Mouse (Mus musculus) heart, adult 2 months (tissue): ENCODE results near the gene Serpinb6c. TPM values are rescaled to one million over a fixed set of nuclear protein-coding genes. Genes with fewer than 3 reads are reported as not detected.
"Not testable (repeated sequence)": the region's sequence is repeated elsewhere in the genome, so short reads cannot be mapped to it uniquely, and the experiment has no call there.

Experiments
- DNase-seq, 2 experiments: peaks; one replicate each; pipeline ENCODE4 v3.0.0; 2021
- H3K27ac ChIP-seq: fragments of 200-600 bp; 2 replicates; pipeline ENCODE4 v1.8.1; 2022
- H3K27me3 ChIP-seq: fragments of 200-500 bp; 2 replicates; pipeline ENCODE4 v1.6.1; 2012; ENCODE audit warnings: mild to moderate bottlenecking, low read length, inconsistent platforms, mixed read lengths; ENCODE audit not compliant: control insufficient read depth, insufficient read depth
- H3K36me3 ChIP-seq: fragments of 200-500 bp; 2 replicates; pipeline ENCODE4 v1.6.1; 2012; ENCODE audit warnings: low read length, inconsistent platforms; ENCODE audit not compliant: control insufficient read depth, insufficient read depth
- H3K4me1 ChIP-seq: fragments of 200-500 bp; 2 replicates; pipeline ENCODE4 v1.6.1; 2011; ENCODE audit warnings: low read length; ENCODE audit not compliant: control insufficient read depth, insufficient read depth
- H3K4me3 ChIP-seq: fragments of 200-600 bp; 2 replicates; pipeline ENCODE4 v1.8.1; 2022
- H3K79me2 ChIP-seq: fragments of 200-500 bp; replicated peaks from 2 replicates; pipeline ENCODE4 v1.6.1; 2012; ENCODE audit warnings: mild to moderate bottlenecking, inconsistent platforms, low read length, moderate library complexity, mixed read lengths; ENCODE audit not compliant: control insufficient read depth, insufficient read depth
- H3K9ac ChIP-seq: fragments of 200-500 bp; 2 replicates; pipeline ENCODE4 v1.6.1; 2012; ENCODE audit warnings: low read depth, mild to moderate bottlenecking, control low read depth, inconsistent platforms, low read length, mixed read lengths
- CTCF ChIP-seq: fragments of 200-600 bp; IDR thresholded peaks from 2 replicates; pipeline ENCODE4 v1.8.1; 2022; ENCODE audit warnings: antibody characterized with exemption, mild to moderate bottlenecking, moderate library complexity
- EP300 ChIP-seq: fragments of 200-500 bp; IDR thresholded peaks from 2 replicates; pipeline ENCODE4 v1.6.1; 2011; ENCODE audit warnings: low read depth, low read length, control low read depth; ENCODE audit not compliant: insufficient read depth
- POLR2A ChIP-seq: fragments of 200-500 bp; IDR thresholded peaks from 2 replicates; pipeline ENCODE4 v1.6.1; 2011; ENCODE audit warnings: mild to moderate bottlenecking, low read depth, low read length, control low read depth; ENCODE audit not compliant: insufficient read depth
- WGBS: fragments of 180-500 bp; shearing (Covaris S2); methylation state at CpG from one replicate; pipeline ENCODE4 v1.1.7; 2018; 5-methylcytosine and 5-hydroxymethylcytosine counted together
- intact Hi-C: fragments of 180-260 bp; cut with DNase I; formaldehyde crosslinking; loops from one replicate; pipeline ENCODE4 v1.15.1; 2025
- long read RNA-seq: library from polyadenylated mRNA; stranded (forward); transcript quantifications from one replicate; pipeline ENCODE4 v2.0.0, GENCODE M21; 2021
- polyA plus RNA-seq: library from polyadenylated mRNA; depleted of rRNA; stranded (reverse); fragments of >200 nt; gene quantifications from 2 replicates; pipeline ENCODE4 v1.2.3, GENCODE M21; 2012; rRNA removed
- total RNA-seq, 2 experiments: library from RNA; stranded (reverse); gene quantifications; 2 replicates each; pipeline ENCODE4 v1.2.3; 2021

The Serpinb6c gene
- not detected for total RNA-seq
- polyA plus RNA-seq: not detected in 2 replicates
- long read RNA-seq: 0 reads

DNA sequence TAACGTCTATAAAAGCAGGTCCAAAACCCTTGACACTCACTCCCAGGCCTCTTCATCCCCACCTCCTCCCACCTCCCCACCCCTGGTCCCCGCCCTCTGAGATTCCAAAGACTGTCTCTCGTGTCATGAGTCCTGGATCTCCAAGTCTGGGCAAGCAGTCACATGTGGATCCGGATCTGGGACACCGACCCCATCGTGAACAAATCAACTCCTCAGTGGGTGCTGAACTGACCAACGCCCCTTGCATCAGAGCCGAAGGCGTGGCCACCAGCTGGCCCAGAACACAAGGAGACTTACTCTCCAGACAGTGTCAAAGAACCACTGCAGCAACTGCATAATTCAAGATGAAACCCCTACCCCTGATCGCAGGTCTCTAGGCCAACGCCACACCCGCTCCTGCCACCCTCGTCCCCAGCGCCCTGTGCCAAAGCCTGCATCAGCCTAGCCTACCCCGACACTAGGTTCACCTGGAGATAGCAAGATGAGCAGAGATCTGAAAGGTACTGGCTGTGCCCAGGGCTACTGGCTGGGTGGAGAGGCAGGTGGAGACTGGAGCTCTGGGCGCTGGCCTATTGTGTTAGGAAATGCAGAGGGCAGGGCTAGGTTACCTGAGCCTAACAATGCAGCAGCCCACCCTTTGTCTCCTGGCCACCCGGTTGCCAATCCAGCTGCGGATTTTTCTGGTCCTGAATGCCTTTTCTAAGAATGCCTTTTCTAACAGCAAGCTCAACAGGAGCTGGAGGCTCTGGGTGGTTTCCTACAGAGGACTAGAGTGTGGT is at the start of gene Serpinb6c:
TSS of gene Serpinb6c (minus strand) at position 533 of the 779 bp plus-strand sequence.
- TF ChIP-seq CTCF (no peak), POLR2A (no peak), EP300 (no peak)
- no peak within 1 kb of the TSS for H3K4me3 ChIP-seq
- no peaks in the 10 kb centered on the region for H3K27me3 ChIP-seq
- H3K79me2 ChIP-seq: no peaks in the 10 kb centered on the region
- DNase-seq: no peak
- H3K36me3 ChIP-seq: no peaks in the 10 kb centered on the region
- WGBS: 81% methylated on average over 18 of the region's 18 CpGs
- intact Hi-C loops: no loop called here
- H3K9ac ChIP-seq: no peak within 1 kb of the TSS
- no peaks in the 10 kb centered on the region for H3K4me1 ChIP-seq
- no peak within 1 kb of the TSS for H3K27ac ChIP-seq

DNA sequence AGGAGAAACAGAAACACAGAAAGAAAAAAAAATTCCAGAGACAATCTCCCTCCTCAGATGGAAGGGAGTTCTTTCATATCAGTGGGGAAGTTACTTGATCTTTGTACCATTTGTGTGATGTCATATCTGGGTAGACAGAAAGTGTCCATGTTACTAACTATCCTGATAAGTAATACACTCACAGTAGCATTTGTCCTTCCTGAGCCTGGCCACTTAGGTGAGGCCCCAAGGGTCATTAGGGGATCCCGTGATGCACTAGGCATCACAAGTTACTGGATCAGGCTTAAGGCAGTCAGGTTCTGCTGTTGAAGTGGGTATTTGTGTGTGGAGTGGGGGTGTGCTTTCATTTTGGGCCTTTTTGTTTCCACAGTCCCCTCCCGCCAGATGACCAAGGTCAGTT is 47.4 kb upstream of the Serpinb6c start:
- intact Hi-C loops: no loop called here
- Histone ChIP-seq H3K27ac (no peak overlapping the region), H3K4me3 (no peak overlapping the region), H3K27me3 (no peaks in the 10 kb centered on the region), H3K9ac (no peak overlapping the region), H3K79me2 (no peaks in the 10 kb centered on the region), H3K36me3 (no peaks in the 10 kb centered on the region), H3K4me1 (peaks cover 2% of the 10 kb centered on the region)
- 88% methylated on average over 2 of the region's 2 CpGs for WGBS
- no peak for DNase-seq
- TF ChIP-seq POLR2A (no peak), CTCF (no peak), EP300 (no peak)

DNA sequence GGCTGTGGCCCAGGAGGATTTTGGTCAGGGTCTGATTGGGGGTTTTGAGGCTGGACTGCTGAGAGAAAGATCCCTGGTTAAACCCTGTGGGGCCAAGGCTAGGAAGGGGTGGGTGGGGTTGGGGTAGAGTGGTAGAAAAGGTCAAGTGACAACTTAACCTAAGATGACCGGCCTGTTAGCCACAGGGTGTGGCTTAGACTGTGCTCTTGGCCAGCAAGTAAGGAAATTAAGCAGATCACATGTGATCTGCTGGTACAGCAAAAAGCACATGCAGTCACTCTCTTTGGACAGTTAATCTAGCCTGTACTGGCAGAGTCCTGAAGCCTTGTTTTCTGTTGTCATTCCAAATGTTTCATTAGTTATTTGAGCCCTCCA is 46.6 kb upstream of the Serpinb6c start:
- H3K4me1 ChIP-seq: peaks cover 2% of the 10 kb centered on the region
- TF ChIP-seq EP300 (no peak), CTCF (no peak), POLR2A (no peak)
- no peaks in the 10 kb centered on the region for H3K36me3 ChIP-seq
- no peak overlapping the region for H3K4me3 ChIP-seq
- intact Hi-C loops: no loop called here
- H3K9ac ChIP-seq: no peak overlapping the region
- no peaks in the 10 kb centered on the region for H3K79me2 ChIP-seq
- 44% methylated on average over 1 of the region's 1 CpGs for WGBS
- no peaks in the 10 kb centered on the region for H3K27me3 ChIP-seq
- no peak overlapping the region for H3K27ac ChIP-seq
- peak in 1 of 2 experiments; percentile 26 for DNase-seq

GRCm38 (mm10) chr13:33951308-33952074 is 46.0 kb upstream of the Serpinb6c start:
- H3K27me3 ChIP-seq: no peaks in the 10 kb centered on the region
- peaks cover 2% of the 10 kb centered on the region for H3K4me1 ChIP-seq
- H3K79me2 ChIP-seq: no peaks in the 10 kb centered on the region
- H3K27ac ChIP-seq: no peak overlapping the region
- DNase-seq: no peak
- no peak overlapping the region for H3K9ac ChIP-seq
- no peak overlapping the region for H3K4me3 ChIP-seq
- H3K36me3 ChIP-seq: no peaks in the 10 kb centered on the region
- WGBS: 86% methylated on average over 4 of the region's 4 CpGs
- intact Hi-C loops: no loop called here
- TF ChIP-seq CTCF (no peak), POLR2A (no peak), EP300 (no peak)

- H3K27me3 ChIP-seq: no peaks in the 10 kb centered on the region
- DNase-seq: no peak
- TF ChIP-seq CTCF (peak; percentile 72), POLR2A (no peak)
- H3K9ac ChIP-seq: no peak overlapping the region
- no peaks in the 10 kb centered on the region for H3K79me2 ChIP-seq
- intact Hi-C loops: no loop called here
- no peak overlapping the region for H3K4me3 ChIP-seq
- 47% methylated on average over 4 of the region's 4 CpGs for WGBS
- no peaks in the 10 kb centered on the region for H3K4me1 ChIP-seq
- H3K27ac ChIP-seq: no peak overlapping the region
- no peaks in the 10 kb centered on the region for H3K36me3 ChIP-seq
Measured at GRCm38 (mm10) chr13:33942212-33942779, 36.8 kb upstream of the Serpinb6c start.

GRCm38 (mm10) chr13:33941288-33941808 is 35.8 kb upstream of the Serpinb6c start:
- Histone ChIP-seq H3K4me1 (peaks cover under 1% of the 10 kb centered on the region), H3K36me3 (no peaks in the 10 kb centered on the region), H3K27ac (no peak overlapping the region), H3K4me3 (no peak overlapping the region), H3K27me3 (no peaks in the 10 kb centered on the region), H3K79me2 (no peaks in the 10 kb centered on the region), H3K9ac (no peak overlapping the region)
- WGBS: 83% methylated on average over 5 of the region's 5 CpGs
- DNase-seq: no peak
- TF ChIP-seq EP300 (no peak), POLR2A (no peak), CTCF (no peak)
- intact Hi-C loops: no loop called here

- intact Hi-C loops, H3K4me1 ChIP-seq, H3K9ac ChIP-seq, H3K4me3 ChIP-seq, H3K27me3 ChIP-seq, H3K27ac ChIP-seq, H3K79me2 ChIP-seq, DNase-seq: not testable (repeated sequence)
- peaks cover 11% of the 10 kb centered on the region for H3K36me3 ChIP-seq
Measured at GRCm38 (mm10) chr13:33937587-33937986, 32.1 kb upstream of the Serpinb6c start.
